Mouse (Mus musculus) T-helper 2 cell (primary cell): ENCODE data around the gene Zfp473.
"Not testable (repeated sequence)": the region's sequence is repeated elsewhere in the genome, so short reads cannot be mapped to it uniquely, and the experiment has no call there.

Source experiments
- in situ Hi-C: fragments of 300-600 bp; cut with MboI, MseI; formaldehyde crosslinking; loops from one replicate; pipeline ENCODE4 v1.15.1; 2025; ENCODE audit warnings: high pct_unique_total_duplicates

Zfp473 gene

GRCm38 (mm10) chr7:44724316-44724715 lies 26.5 kb downstream of the Zfp473 start:
- in situ Hi-C loops, result loop anchor here (5.0 to 10.0 kb wide), 2 partner anchors 118 to 230 kb away; no protein-coding TSS in a partner anchor

GRCm38 (mm10) chr7:44722058-44722457 lies 28.8 kb downstream of the Zfp473 start:
- in situ Hi-C loops, result loop anchor here (5.0 to 10.0 kb wide), 2 partner anchors 120 to 233 kb away; no protein-coding TSS in a partner anchor

GRCm38 (mm10) chr7:44709881-44710280 lies 41.0 kb downstream of the Zfp473 start:
- in situ Hi-C loops, result loop anchor here (10.0 kb wide), 1 partner anchor 1665 kb away; the partner anchor contains the start of gene Myod1

- in situ Hi-C loops, result no loop called here
Measured at GRCm38 (mm10) chr7:44708574-44708973, 42.3 kb downstream of the Zfp473 start, which contains the start of gene Izumo2. TSS of gene Izumo2 (plus strand) at chr7:44708742.

GRCm38 (mm10) chr7:44708093-44708492 lies 42.8 kb downstream of the Zfp473 start:
- in situ Hi-C loops, result not testable (repeated sequence)

GRCm38 (mm10) chr7:44707169-44707675 lies 43.6 kb downstream of the Zfp473 start:
- in situ Hi-C loops, result no loop called here

GRCm38 (mm10) chr7:44706322-44706721 lies 44.5 kb downstream of the Zfp473 start:
- in situ Hi-C loops, result no loop called here

GRCm38 (mm10) chr7:44705086-44705485 lies 45.8 kb downstream of the Zfp473 start:
- in situ Hi-C loops, result no loop called here

- in situ Hi-C loops, result no loop called here
Measured at GRCm38 (mm10) chr7:44704363-44704762, 46.5 kb downstream of the Zfp473 start.

GRCm38 (mm10) chr7:44702985-44703384 lies 47.9 kb downstream of the Zfp473 start:
- in situ Hi-C loops, result no loop called here

- in situ Hi-C loops, result no loop called here
Measured at GRCm38 (mm10) chr7:44701921-44702320, 48.9 kb downstream of the Zfp473 start.

GRCm38 (mm10) chr7:44697980-44698379 lies 52.9 kb downstream of the Zfp473 start:
- in situ Hi-C loops, result loop anchor here (25.0 kb wide), 1 partner anchor 1264 kb away; no protein-coding TSS in a partner anchor

- in situ Hi-C loops, result loop anchor here (25.0 kb wide), 1 partner anchor 1265 kb away; no protein-coding TSS in a partner anchor
Measured at GRCm38 (mm10) chr7:44697191-44697710, 53.6 kb downstream of the Zfp473 start.

GRCm38 (mm10) chr7:44695223-44695622 lies 55.6 kb downstream of the Zfp473 start:
- in situ Hi-C loops, result loop anchor here (25.0 kb wide), 1 partner anchor 1267 kb away; no protein-coding TSS in a partner anchor

- in situ Hi-C loops, result loop anchor here (25.0 kb wide), 1 partner anchor 1269 kb away; no protein-coding TSS in a partner anchor
Measured at GRCm38 (mm10) chr7:44693427-44694175, 57.2 kb downstream of the Zfp473 start.

- in situ Hi-C loops, result loop anchor here (25.0 kb wide), 1 partner anchor 1273 kb away; no protein-coding TSS in a partner anchor
Measured at GRCm38 (mm10) chr7:44689331-44689730, 61.5 kb downstream of the Zfp473 start.

- in situ Hi-C loops, result loop anchor here (25.0 kb wide), 1 partner anchor 1273 kb away; no protein-coding TSS in a partner anchor
Measured at GRCm38 (mm10) chr7:44688890-44689289, 62.0 kb downstream of the Zfp473 start.

- in situ Hi-C loops, result loop anchor here (25.0 kb wide), 1 partner anchor 1277 kb away; no protein-coding TSS in a partner anchor
Measured at GRCm38 (mm10) chr7:44685531-44686402, 65.1 kb downstream of the Zfp473 start.

GRCm38 (mm10) chr7:44683656-44684055 lies 67.2 kb downstream of the Zfp473 start:
- in situ Hi-C loops, result loop anchor here (25.0 kb wide), 1 partner anchor 1279 kb away; no protein-coding TSS in a partner anchor
